Mouse (Mus musculus): ENCODE results near the gene Rasgrp3. TPM values are rescaled to one million over a fixed set of nuclear protein-coding genes. Genes with fewer than 3 reads are reported as not detected.

Gene Rasgrp3
- total RNA-seq, 2 experiments from 2014 or later: not detected

GRCm38 (mm10) chr17:75532469-75532986 is 96.8 kb downstream of the Rasgrp3 start:
- ATAC-seq (replicated peaks; ENCODE audit: low FRiP score, poor library complexity, severe bottlenecking): no peak

- ATAC-seq (replicated peaks; ENCODE audit: low FRiP score, poor library complexity, severe bottlenecking): no peak
These were observed 98.8 kb downstream of the Rasgrp3 start for GRCm38 (mm10) chr17:75534314-75535020.

- ATAC-seq (replicated peaks; ENCODE audit: low FRiP score, poor library complexity, severe bottlenecking): no peak
These were observed 99.9 kb downstream of the Rasgrp3 start for GRCm38 (mm10) chr17:75535612-75536011.

GRCm38 (mm10) chr17:75536396-75537049 is 100.8 kb downstream of the Rasgrp3 start:
- ATAC-seq (replicated peaks; ENCODE audit: low FRiP score, poor library complexity, severe bottlenecking): no peak

- ATAC-seq (replicated peaks; ENCODE audit: low FRiP score, poor library complexity, severe bottlenecking): no peak
These were observed 101.4 kb downstream of the Rasgrp3 start for GRCm38 (mm10) chr17:75537050-75537445.

GRCm38 (mm10) chr17:75538431-75538830 is 102.7 kb downstream of the Rasgrp3 start:
- ATAC-seq (replicated peaks; ENCODE audit: low FRiP score, poor library complexity, severe bottlenecking): no peak

- no peak for ATAC-seq (replicated peaks; ENCODE audit: low FRiP score, poor library complexity, severe bottlenecking)
These were observed 103.4 kb downstream of the Rasgrp3 start for GRCm38 (mm10) chr17:75539130-75539529.

- ATAC-seq (replicated peaks; ENCODE audit: low FRiP score, poor library complexity, severe bottlenecking): no peak
These were observed 104.1 kb downstream of the Rasgrp3 start for GRCm38 (mm10) chr17:75539841-75540240.

GRCm38 (mm10) chr17:75543434-75543833 is 107.7 kb downstream of the Rasgrp3 start:
- ATAC-seq (replicated peaks; ENCODE audit: low FRiP score, poor library complexity, severe bottlenecking): no peak

GRCm38 (mm10) chr17:75544262-75544661 is 108.6 kb downstream of the Rasgrp3 start:
- no peak for ATAC-seq (replicated peaks; ENCODE audit: low FRiP score, poor library complexity, severe bottlenecking)

GRCm38 (mm10) chr17:75550771-75551413 is 115.2 kb downstream of the Rasgrp3 start:
- ATAC-seq (replicated peaks; ENCODE audit: low FRiP score, poor library complexity, severe bottlenecking): no peak

GRCm38 (mm10) chr17:75551512-75552400 is 116.1 kb downstream of the Rasgrp3 start, which contains the start of gene Fam98a:
TSS of gene Fam98a (minus strand) at chr17:75551946.
- ATAC-seq (replicated peaks; ENCODE audit: low FRiP score, poor library complexity, severe bottlenecking): peak; percentile 99

- ATAC-seq (replicated peaks; ENCODE audit: low FRiP score, poor library complexity, severe bottlenecking): no peak
These were observed 121.3 kb downstream of the Rasgrp3 start for GRCm38 (mm10) chr17:75557031-75557430.

GRCm38 (mm10) chr17:75558041-75558440 is 122.3 kb downstream of the Rasgrp3 start:
- no peak for ATAC-seq (replicated peaks; ENCODE audit: low FRiP score, poor library complexity, severe bottlenecking)

- no peak for ATAC-seq (replicated peaks; ENCODE audit: low FRiP score, poor library complexity, severe bottlenecking)
These were observed 139.9 kb downstream of the Rasgrp3 start for GRCm38 (mm10) chr17:75575608-75576007.

Other genes with a start within 250 kb of the Rasgrp3 start
- 2.7 and 3.7 TPM in 2 replicates for gene Fam98a, start 116.0 kb downstream of the Rasgrp3 start, total RNA-seq (2015; ENCODE audit: low replicate concordance)
- gene Fam98a, start 116.0 kb downstream of the Rasgrp3 start, total RNA-seq (2017; ENCODE audit: low replicate concordance): 5.5 and 5.7 TPM in 2 replicates

All from erythroblast, adult 5-6 weeks (primary cell).